Mouse (Mus musculus) neural tube, embryonic 14.5 days (tissue): ENCODE measurements around the gene C1qbp. TPM values are rescaled to one million over a fixed set of nuclear protein-coding genes. Genes with fewer than 3 reads are reported as not detected.

Source experiments
- ATAC-seq: fragments of 200-750 bp; cut with Nextera tagmentation; 2 replicates; pipeline ENCODE4 v1.8.0; 2017; ENCODE audit warnings: low read depth, mild to moderate bottlenecking, moderate TSS enrichment, moderate library complexity
- H3K27ac ChIP-seq: fragments of 300-500 bp; sonication (generic); 2 replicates; pipeline ENCODE4 v1.5.1; 2014; ENCODE audit warnings: low read depth, mild to moderate bottlenecking, control low read depth, low read length, moderate library complexity, mixed read lengths
- H3K27me3 ChIP-seq: fragments of 300-500 bp; sonication (generic); 2 replicates; pipeline ENCODE4 v1.6.1; 2014; ENCODE audit warnings: low read length; ENCODE audit not compliant: control insufficient read depth, insufficient read depth
- H3K36me3 ChIP-seq: fragments of 300-500 bp; sonication (generic); 2 replicates; pipeline ENCODE4 v1.6.1; 2014; ENCODE audit warnings: low read length, mixed read lengths; ENCODE audit not compliant: control insufficient read depth, insufficient read depth
- H3K4me1 ChIP-seq: fragments of 300-500 bp; sonication (generic); 2 replicates; pipeline ENCODE4 v1.6.1; 2014; ENCODE audit warnings: low read length; ENCODE audit not compliant: control insufficient read depth, insufficient read depth
- H3K4me2 ChIP-seq: fragments of 300-500 bp; sonication (generic); 2 replicates; pipeline ENCODE4 v1.6.1; 2014; ENCODE audit warnings: mild to moderate bottlenecking, low read depth, low read length, control low read depth
- H3K4me3 ChIP-seq: fragments of 300-500 bp; sonication (generic); 2 replicates; pipeline ENCODE4 v1.5.1; 2014; ENCODE audit warnings: low read depth, low read length, control low read depth, mixed read lengths
- H3K9ac ChIP-seq: fragments of 300-500 bp; sonication (generic); replicated peaks from 2 replicates; pipeline ENCODE4 v1.6.1; 2014; ENCODE audit warnings: low read depth, mild to moderate bottlenecking, control low read depth, low read length, mixed read lengths
- H3K9me3 ChIP-seq: fragments of 300-500 bp; sonication (generic); 2 replicates; pipeline ENCODE4 v1.6.1; 2016; ENCODE audit warnings: low read length; ENCODE audit not compliant: control insufficient read depth
- WGBS: fragments of 180-500 bp; shearing (Covaris S2); extraction: QIAGEN DNeasy Blood & Tissue Kit; methylation state at CpG from one replicate; pipeline ENCODE4 v1.1.7; 2014; 5-methylcytosine and 5-hydroxymethylcytosine counted together
- polyA plus RNA-seq: library from polyadenylated mRNA; unstranded; fragments of >200 nt; fragmentation: Nextera tagmentation; extraction: Ambion mirVana; gene quantifications from 2 replicates; pipeline ENCODE4 v1.2.1, GENCODE M21; 2014

The C1qbp gene
- polyA plus RNA-seq, 1 experiment from 2014 or later = 173 TPM

- WGBS = under 1% methylated on average over 25 of the region's 25 CpGs
- Histone ChIP-seq H3K9ac (peak overlapping the region; percentile 88), H3K9me3 (no peaks in the 10 kb centered on the region), H3K27ac (peak overlapping the region; percentile 85), H3K27me3 (no peaks in the 10 kb centered on the region), H3K4me1 (peaks cover 15% of the 10 kb centered on the region; the same call in 1 of the 2 replicates), H3K4me2 (peak overlapping the region; percentile 90), H3K4me3 (peak overlapping the region; percentile 89), H3K36me3 (peaks cover 32% of the 10 kb centered on the region)
- ATAC-seq = peak; percentile 25; the same call in 1 of the 2 replicates
Measured at GRCm38 (mm10) chr11:70969271-70969794, 13.5 kb downstream of the C1qbp start.

- 72% methylated on average over 4 of the region's 4 CpGs for WGBS
- no peak overlapping the region for H3K27ac ChIP-seq
- H3K9ac ChIP-seq = no peak overlapping the region
- no peak for ATAC-seq
- H3K36me3 ChIP-seq = peaks cover 45% of the 10 kb centered on the region
- H3K4me3 ChIP-seq = no peak overlapping the region
- no peaks in the 10 kb centered on the region for H3K27me3 ChIP-seq
- H3K9me3 ChIP-seq = no peaks in the 10 kb centered on the region
- H3K4me2 ChIP-seq = no peak overlapping the region
- H3K4me1 ChIP-seq = peaks cover 15% of the 10 kb centered on the region; the same call in 1 of the 2 replicates
Measured at GRCm38 (mm10) chr11:70964222-70964907, 18.5 kb downstream of the C1qbp start.

- Histone ChIP-seq H3K4me2 (no peak overlapping the region), H3K4me1 (no peaks in the 10 kb centered on the region), H3K27me3 (no peaks in the 10 kb centered on the region), H3K27ac (no peak overlapping the region), H3K36me3 (peaks cover 69% of the 10 kb centered on the region), H3K9ac (no peak overlapping the region), H3K9me3 (no peaks in the 10 kb centered on the region), H3K4me3 (no peak overlapping the region)
- ATAC-seq = no peak
- WGBS = 94% methylated on average over 5 of the region's 5 CpGs
Measured at GRCm38 (mm10) chr11:70960786-70961554, 21.9 kb downstream of the C1qbp start.

- Histone ChIP-seq H3K4me1 (no peaks in the 10 kb centered on the region), H3K9ac (no peak overlapping the region), H3K36me3 (peaks cover 75% of the 10 kb centered on the region), H3K27ac (no peak overlapping the region), H3K4me3 (no peak overlapping the region), H3K4me2 (no peak overlapping the region), H3K27me3 (no peaks in the 10 kb centered on the region), H3K9me3 (no peaks in the 10 kb centered on the region)
- no peak for ATAC-seq
- 96% methylated on average over 4 of the region's 4 CpGs for WGBS
Measured at GRCm38 (mm10) chr11:70954711-70955110, 28.1 kb downstream of the C1qbp start.

GRCm38 (mm10) chr11:70944935-70945817 lies 37.6 kb downstream of the C1qbp start:
- 94% methylated on average over 4 of the region's 4 CpGs for WGBS
- Histone ChIP-seq H3K4me3 (no peak overlapping the region), H3K36me3 (peaks cover 76% of the 10 kb centered on the region), H3K27ac (no peak overlapping the region), H3K27me3 (no peaks in the 10 kb centered on the region), H3K4me2 (no peak overlapping the region), H3K4me1 (no peaks in the 10 kb centered on the region), H3K9me3 (no peaks in the 10 kb centered on the region), H3K9ac (no peak overlapping the region)
- no peak for ATAC-seq

- WGBS = 92% methylated on average over 7 of the region's 7 CpGs
- ATAC-seq = no peak
- Histone ChIP-seq H3K4me3 (no peak overlapping the region), H3K4me2 (no peak overlapping the region), H3K4me1 (no peaks in the 10 kb centered on the region), H3K9me3 (no peaks in the 10 kb centered on the region), H3K9ac (no peak overlapping the region), H3K27me3 (no peaks in the 10 kb centered on the region), H3K27ac (no peak overlapping the region), H3K36me3 (peaks cover 68% of the 10 kb centered on the region)
Measured at GRCm38 (mm10) chr11:70943651-70944050, 39.2 kb downstream of the C1qbp start.

GRCm38 (mm10) chr11:70942596-70942995 lies 40.2 kb downstream of the C1qbp start:
- no peaks in the 10 kb centered on the region for H3K27me3 ChIP-seq
- peaks cover 70% of the 10 kb centered on the region for H3K36me3 ChIP-seq
- no peaks in the 10 kb centered on the region for H3K9me3 ChIP-seq
- H3K4me1 ChIP-seq = no peaks in the 10 kb centered on the region
- H3K9ac ChIP-seq = no peak overlapping the region
- H3K27ac ChIP-seq = no peak overlapping the region
- whole genome bisulfite sequencing = 81% methylated on average over 1 of the region's 1 CpGs
- H3K4me3 ChIP-seq = no peak overlapping the region
- no peak for ATAC-seq
- no peak overlapping the region for H3K4me2 ChIP-seq

- peaks cover 50% of the 10 kb centered on the region for H3K36me3 ChIP-seq
- H3K27ac ChIP-seq = no peak overlapping the region
- WGBS = 92% methylated on average over 7 of the region's 7 CpGs
- no peaks in the 10 kb centered on the region for H3K9me3 ChIP-seq
- no peaks in the 10 kb centered on the region for H3K4me1 ChIP-seq
- H3K4me3 ChIP-seq = no peak overlapping the region
- no peaks in the 10 kb centered on the region for H3K27me3 ChIP-seq
- no peak overlapping the region for H3K9ac ChIP-seq
- no peak for ATAC-seq
- no peak overlapping the region for H3K4me2 ChIP-seq
Measured at GRCm38 (mm10) chr11:70935316-70935715, 47.5 kb downstream of the C1qbp start.
